Mouse (Mus musculus) lung, adult 2 months (tissue): ENCODE data around the gene Ssr4.

Source experiments
- CTCF ChIP-seq: fragments of 200-500 bp; IDR thresholded peaks from 2 replicates; pipeline ENCODE4 v1.5.1; 2011; ENCODE audit warnings: mild to moderate bottlenecking, low read length, control low read depth; ENCODE audit not compliant: insufficient read depth
- POLR2A ChIP-seq: fragments of 200-500 bp; IDR thresholded peaks from 2 replicates; pipeline ENCODE4 v1.6.1; 2011; ENCODE audit warnings: low read depth, mild to moderate bottlenecking, control low read depth, low read length, borderline replicate concordance; ENCODE audit errors: extremely low read depth

DNA sequence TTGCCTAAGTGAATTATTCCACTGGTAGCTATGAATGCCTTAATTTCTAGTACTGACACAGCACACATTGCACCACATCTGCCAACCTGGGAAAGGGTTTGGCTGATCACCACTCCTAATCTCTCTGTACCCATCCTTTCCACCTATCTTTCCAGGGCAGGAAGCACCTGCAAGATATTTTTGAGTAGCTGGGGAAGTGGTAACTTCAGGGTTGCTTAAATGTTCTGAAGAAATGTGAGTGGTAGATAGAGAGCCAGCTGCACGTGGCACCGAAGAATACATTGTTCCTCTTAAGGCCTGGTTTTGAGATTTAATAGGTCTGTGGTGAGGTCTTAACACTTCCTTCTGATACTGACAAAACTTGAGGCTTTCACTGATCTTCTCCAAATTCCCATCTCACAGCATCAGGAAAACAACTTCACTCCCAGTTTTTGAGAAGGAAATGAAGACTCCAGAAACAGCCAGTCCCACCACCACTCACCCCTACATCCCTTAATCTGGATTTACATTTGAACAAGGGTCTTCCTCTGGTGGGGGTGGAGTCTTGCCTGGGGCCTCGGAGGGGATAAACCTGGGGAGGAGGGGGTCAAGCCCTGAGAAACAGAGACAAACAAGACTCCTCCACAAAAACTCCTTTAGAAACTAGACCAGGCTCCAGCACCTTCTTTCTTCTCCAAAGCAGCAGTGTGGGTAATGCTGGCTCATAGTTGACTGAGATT is 29.9 kb downstream of the Ssr4 start:
- TF ChIP-seq POLR2A (no peak), CTCF (no peak)
